Mouse (Mus musculus): Measurements from ENCODE around the gene Igsf21.

Gene Igsf21

GRCm38 (mm10) chr4:140246180-140247005 is at the start of gene Igsf21:
Igsf21 (minus strand) TSS chr4:140246784.
- DNase-seq, result peak; percentile 12

GRCm38 (mm10) chr4:140285726-140286316 is 39.2 kb upstream of the Igsf21 start:
- DNase-seq, result no peak

- DNase-seq, result peak; percentile 50
Measured at GRCm38 (mm10) chr4:140283398-140283797, 36.8 kb upstream of the Igsf21 start.

GRCm38 (mm10) chr4:140278269-140278668 is 31.7 kb upstream of the Igsf21 start:
- DNase-seq, result no peak

- DNase-seq, result no peak
Measured at GRCm38 (mm10) chr4:140271913-140272312, 25.3 kb upstream of the Igsf21 start.

- DNase-seq, result no peak
Measured at GRCm38 (mm10) chr4:140270451-140270850, 23.9 kb upstream of the Igsf21 start.

GRCm38 (mm10) chr4:140269184-140269840 is 22.7 kb upstream of the Igsf21 start:
- DNase-seq, result no peak

GRCm38 (mm10) chr4:140267835-140268234 is 21.3 kb upstream of the Igsf21 start:
- DNase-seq, result no peak

GRCm38 (mm10) chr4:140267086-140267485 is 20.5 kb upstream of the Igsf21 start:
- no peak for DNase-seq

- peak; percentile 63 for DNase-seq
Measured at GRCm38 (mm10) chr4:140258968-140259367, 12.4 kb upstream of the Igsf21 start.

GRCm38 (mm10) chr4:140252369-140252768 is 5.8 kb upstream of the Igsf21 start:
- DNase-seq, result no peak

- DNase-seq, result peak; percentile 23
Measured at GRCm38 (mm10) chr4:140249011-140249744, 2.6 kb upstream of the Igsf21 start.

GRCm38 (mm10) chr4:140248396-140248795 is 1.8 kb upstream of the Igsf21 start:
- DNase-seq, result no peak

- no peak for DNase-seq
Measured at GRCm38 (mm10) chr4:140247006-140248003, 721 bp upstream of the Igsf21 start.

GRCm38 (mm10) chr4:140245286-140246179 is 1.1 kb downstream of the Igsf21 start:
- DNase-seq, result no peak

GRCm38 (mm10) chr4:140244835-140245234 is 1.7 kb downstream of the Igsf21 start:
- DNase-seq, result no peak

- DNase-seq, result no peak
Measured at GRCm38 (mm10) chr4:140244161-140244813, 2.3 kb downstream of the Igsf21 start.

GRCm38 (mm10) chr4:140243231-140243630 is 3.4 kb downstream of the Igsf21 start:
- no peak for DNase-seq

- no peak for DNase-seq
Measured at GRCm38 (mm10) chr4:140242291-140242690, 4.3 kb downstream of the Igsf21 start.

GRCm38 (mm10) chr4:140237305-140237741 is 9.3 kb downstream of the Igsf21 start:
- DNase-seq, result no peak
